Mouse (Mus musculus) forebrain, embryonic 14.5 days (tissue): ENCODE results near the gene Cd24a. TPM values are rescaled to one million over a fixed set of nuclear protein-coding genes. Genes with fewer than 3 reads are reported as not detected.
A peak's percentile ranks its signal among the peaks of the same experiment; 100 is the strongest.

Experiments used
- ATAC-seq: fragments of 200-750 bp; cut with Nextera tagmentation; 2 replicates; pipeline ENCODE4 v1.8.0; 2017; ENCODE audit warnings: mild to moderate bottlenecking, moderate library complexity
- DNase-seq: peaks from one replicate; pipeline ENCODE4 v3.0.0-alpha.2; 2015; ENCODE audit warnings: low spot score
- H3K27ac ChIP-seq: fragments of 300-500 bp; sonication (generic); 2 replicates; pipeline ENCODE4 v1.5.1; 2014; ENCODE audit warnings: low read depth, mild to moderate bottlenecking, control low read depth, low read length, moderate library complexity
- H3K27me3 ChIP-seq: fragments of 300-500 bp; sonication (generic); replicated peaks from 2 replicates; pipeline ENCODE4 v1.6.1; 2014; ENCODE audit warnings: low read length, control low read depth, mixed read lengths; ENCODE audit not compliant: control insufficient read depth, insufficient read depth
- H3K36me3 ChIP-seq: fragments of 300-500 bp; sonication (generic); 2 replicates; pipeline ENCODE4 v1.6.1; 2014; ENCODE audit warnings: low read length, control low read depth; ENCODE audit not compliant: control insufficient read depth, insufficient read depth
- H3K4me1 ChIP-seq: fragments of 300-500 bp; sonication (generic); 2 replicates; pipeline ENCODE4 v1.6.1; 2014; ENCODE audit warnings: antibody characterized with exemption, low read length, control low read depth; ENCODE audit not compliant: control insufficient read depth, insufficient read depth
- H3K4me2 ChIP-seq: fragments of 300-500 bp; sonication (generic); 2 replicates; pipeline ENCODE4 v1.6.1; 2014; ENCODE audit warnings: mild to moderate bottlenecking, control low read depth, low read length
- H3K4me3 ChIP-seq: fragments of 300-500 bp; sonication (generic); 2 replicates; pipeline ENCODE4 v1.5.1; 2014; ENCODE audit warnings: low read depth, low read length, control low read depth
- H3K9ac ChIP-seq: fragments of 300-500 bp; sonication (generic); 2 replicates; pipeline ENCODE4 v1.6.1; 2014; ENCODE audit warnings: mild to moderate bottlenecking, low read length, control low read depth, moderate library complexity
- H3K9me3 ChIP-seq: fragments of 300-500 bp; sonication (generic); replicated peaks from 2 replicates; pipeline ENCODE4 v1.6.1; 2016; ENCODE audit warnings: low read length, control low read depth, mixed read lengths; ENCODE audit not compliant: control insufficient read depth
- WGBS: fragments of 180-500 bp; shearing (Covaris S2); extraction: QIAGEN DNeasy Blood & Tissue Kit; methylation state at CpG from one replicate; pipeline ENCODE4 v1.1.7; 2014; 5-methylcytosine and 5-hydroxymethylcytosine counted together
- polyA plus RNA-seq: library from polyadenylated mRNA; unstranded; fragments of >200 nt; fragmentation: Nextera tagmentation; extraction: Ambion mirVana; gene quantifications from 2 replicates; pipeline ENCODE4 v1.2.1, GENCODE M21; 2014

The Cd24a gene
- polyA plus RNA-seq, 1 experiment from 2014 or later: 1,214 TPM

DNA sequence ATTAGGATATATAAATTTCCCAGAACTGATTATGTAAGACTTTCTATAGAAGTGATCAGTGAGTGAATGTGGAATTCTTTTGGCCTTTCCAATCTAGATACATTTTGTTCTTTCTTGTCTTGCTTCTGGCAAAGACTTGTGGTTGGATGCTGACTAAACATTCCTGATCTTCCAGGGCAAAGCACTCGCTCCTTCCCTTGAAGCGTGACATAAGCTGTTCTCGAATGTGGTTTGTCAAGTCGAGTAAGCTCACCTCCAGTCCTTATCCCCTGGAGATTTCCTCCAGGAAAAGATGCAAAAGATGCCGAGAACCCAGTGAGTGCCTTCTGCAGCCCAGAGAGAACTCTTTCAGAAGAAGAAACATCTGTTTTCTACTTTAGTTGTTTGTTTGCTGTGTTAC is 51.1 kb downstream of the Cd24a start:
- H3K4me2 ChIP-seq: no peak overlapping the region
- no peaks in the 10 kb centered on the region for H3K36me3 ChIP-seq
- H3K27ac ChIP-seq: no peak overlapping the region
- ATAC-seq (no peak), DNase-seq (no peak)
- no peaks in the 10 kb centered on the region for H3K27me3 ChIP-seq
- H3K9ac ChIP-seq: no peak overlapping the region
- WGBS: 85% methylated on average over 5 of the region's 5 CpGs
- H3K9me3 ChIP-seq: no peaks in the 10 kb centered on the region
- H3K4me3 ChIP-seq: no peak overlapping the region
- no peaks in the 10 kb centered on the region for H3K4me1 ChIP-seq

DNA sequence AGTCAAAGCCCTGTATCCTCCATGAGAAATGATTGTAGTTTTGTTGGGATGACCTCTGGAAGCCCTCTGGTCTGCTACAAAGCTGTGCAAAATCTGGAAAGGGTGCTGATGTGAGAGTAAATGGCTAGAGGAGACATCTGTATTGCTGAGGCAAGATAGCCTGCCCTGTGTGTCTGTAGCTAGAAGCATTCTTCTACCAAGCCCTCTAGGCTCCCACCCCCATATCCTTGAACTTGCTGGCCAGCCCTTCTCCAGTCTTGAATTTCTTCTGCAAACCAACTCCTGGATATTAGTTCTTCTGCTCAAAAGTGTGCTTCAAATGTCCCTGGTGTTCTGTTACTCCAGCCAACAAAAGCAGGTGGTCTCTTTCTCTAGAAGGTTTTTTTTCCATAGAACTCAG is 51.8 kb downstream of the Cd24a start:
- DNase-seq (no peak), ATAC-seq (no peak)
- Histone ChIP-seq H3K9ac (no peak overlapping the region), H3K36me3 (no peaks in the 10 kb centered on the region), H3K4me1 (no peaks in the 10 kb centered on the region), H3K4me3 (no peak overlapping the region), H3K9me3 (no peaks in the 10 kb centered on the region), H3K4me2 (no peak overlapping the region), H3K27me3 (no peaks in the 10 kb centered on the region), H3K27ac (no peak overlapping the region)

DNA sequence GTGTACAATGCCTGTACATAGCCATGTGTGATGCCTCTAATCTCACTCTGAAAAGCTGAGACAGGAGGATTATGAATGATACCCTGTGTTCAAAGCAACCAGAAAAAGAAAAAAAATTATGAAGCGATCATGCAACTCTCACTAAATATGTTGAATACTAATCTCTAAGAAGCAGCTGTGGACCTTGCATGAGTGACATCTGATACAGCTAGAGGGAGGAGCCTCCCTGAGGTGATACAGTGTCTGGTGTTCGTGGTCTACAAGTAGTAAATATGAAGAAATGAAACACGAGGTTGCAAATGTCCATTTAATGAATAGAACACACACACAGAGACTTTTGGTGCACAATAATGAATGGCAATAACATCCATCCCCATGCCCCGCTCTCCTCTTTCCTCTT is 52.5 kb downstream of the Cd24a start:
- ATAC-seq: peak; percentile 26; the same call in 1 of the 2 replicates
- H3K4me3 ChIP-seq: no peak overlapping the region
- 77% methylated on average over 4 of the region's 4 CpGs for WGBS
- no peak overlapping the region for H3K9ac ChIP-seq
- no peaks in the 10 kb centered on the region for H3K27me3 ChIP-seq
- H3K9me3 ChIP-seq: no peaks in the 10 kb centered on the region
- DNase-seq: no peak
- H3K27ac ChIP-seq: no peak overlapping the region
- no peak overlapping the region for H3K4me2 ChIP-seq
- H3K36me3 ChIP-seq: no peaks in the 10 kb centered on the region
- no peaks in the 10 kb centered on the region for H3K4me1 ChIP-seq

DNA sequence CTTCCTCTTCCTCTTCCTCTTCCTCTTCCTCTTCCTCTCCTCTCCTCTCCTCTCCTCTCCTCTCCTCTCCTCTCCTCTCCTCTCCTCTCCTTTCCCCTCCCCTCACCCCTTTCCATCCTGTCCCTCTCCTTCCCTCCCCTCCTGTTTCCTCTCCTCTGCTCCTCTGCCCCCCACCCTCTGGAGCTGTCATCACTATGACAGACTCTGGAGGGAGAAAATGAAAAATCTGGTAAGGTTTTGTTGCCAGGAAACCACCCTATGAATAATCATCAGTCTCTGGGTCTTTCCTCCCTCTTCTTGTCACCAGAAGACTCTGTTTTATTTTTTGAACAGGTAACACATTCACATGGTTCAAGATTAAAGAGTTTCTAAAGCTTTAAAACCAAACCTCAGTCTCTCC is 53.0 kb downstream of the Cd24a start:
- no peak overlapping the region for H3K4me3 ChIP-seq
- H3K4me2 ChIP-seq: no peak overlapping the region
- peak; percentile 87; the same call in 1 of the 2 replicates for ATAC-seq
- H3K36me3 ChIP-seq: no peaks in the 10 kb centered on the region
- no peaks in the 10 kb centered on the region for H3K4me1 ChIP-seq
- H3K27ac ChIP-seq: 0 out of 2 replicates have a peak overlapping the region, but pooled peaks have one; percentile 39
- H3K9me3 ChIP-seq: no peaks in the 10 kb centered on the region
- peak; percentile 71 for DNase-seq
- H3K27me3 ChIP-seq: no peaks in the 10 kb centered on the region
- H3K9ac ChIP-seq: no peak overlapping the region

DNA sequence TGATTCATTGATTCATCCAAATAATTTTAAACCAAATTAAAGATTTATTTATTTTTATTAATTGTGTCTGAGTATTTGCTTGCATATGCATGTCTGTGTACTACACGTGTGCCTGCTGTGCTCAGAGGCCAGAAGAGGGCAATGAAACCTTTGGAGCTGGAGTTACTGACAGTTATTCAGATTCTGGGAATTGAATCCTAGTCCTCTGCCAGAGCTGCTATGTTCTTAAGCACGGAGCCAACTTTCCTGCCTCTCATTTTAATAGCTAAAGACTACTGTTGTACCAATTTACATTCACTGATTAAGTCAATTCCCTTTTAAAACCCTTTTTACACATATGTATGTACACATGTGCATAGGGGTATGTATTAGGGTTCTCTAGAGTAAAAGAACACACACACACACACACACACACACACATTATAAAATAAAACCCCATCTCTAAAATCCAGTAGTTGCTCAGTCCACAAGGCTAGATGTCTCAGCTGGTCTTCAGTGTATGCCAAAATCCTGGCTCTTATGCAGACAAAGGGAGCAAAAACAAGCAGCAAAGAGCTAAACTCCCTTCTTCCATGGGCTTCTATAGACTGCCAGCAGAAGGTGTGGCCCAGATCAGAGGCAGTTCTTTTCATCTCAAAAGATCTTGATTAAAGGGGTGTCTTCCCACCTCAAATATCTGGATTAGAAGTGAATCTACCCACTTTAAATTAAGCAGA is 53.7 kb downstream of the Cd24a start:
- Histone ChIP-seq H3K4me3 (no peak overlapping the region), H3K4me2 (no peak overlapping the region), H3K27me3 (no peaks in the 10 kb centered on the region), H3K27ac (no peak overlapping the region; the same call in 1 of the 2 replicates), H3K9ac (no peak overlapping the region), H3K4me1 (no peaks in the 10 kb centered on the region), H3K36me3 (no peaks in the 10 kb centered on the region), H3K9me3 (no peaks in the 10 kb centered on the region)
- DNase-seq (peak; percentile 50), ATAC-seq (no peak; the same call in 1 of the 2 replicates)
- WGBS: 55% methylated on average over 2 of the region's 2 CpGs

DNA sequence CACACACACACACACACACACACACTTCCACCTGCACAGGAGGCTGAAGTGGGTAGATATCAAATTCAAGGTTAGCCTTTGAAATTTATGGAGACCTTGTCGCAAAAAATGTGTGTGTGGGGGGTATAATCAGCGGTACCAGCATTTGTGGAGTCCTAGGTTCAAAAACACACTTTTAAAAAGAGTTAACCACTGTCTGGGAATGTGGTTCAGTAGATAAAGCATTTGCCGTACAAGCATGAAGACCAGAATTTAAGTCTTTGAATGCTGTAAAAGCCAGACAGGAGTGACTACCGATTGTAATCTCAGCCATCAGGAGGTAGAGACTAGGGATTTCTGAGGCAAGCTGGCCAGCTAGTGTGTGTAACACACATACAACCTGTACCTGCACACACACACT is 55.0 kb downstream of the Cd24a start:
- ATAC-seq (no peak), DNase-seq (no peak)
- 92% methylated on average over 4 of the region's 4 CpGs for WGBS
- Histone ChIP-seq H3K4me3 (no peak overlapping the region), H3K27ac (no peak overlapping the region), H3K27me3 (no peaks in the 10 kb centered on the region), H3K9me3 (no peaks in the 10 kb centered on the region), H3K4me1 (no peaks in the 10 kb centered on the region), H3K9ac (no peak overlapping the region), H3K36me3 (no peaks in the 10 kb centered on the region), H3K4me2 (no peak overlapping the region)

Other genes starting within 250 kb of the Cd24a start
- gene Bend3, start 99.5 kb upstream of the Cd24a start, polyA plus RNA-seq: 2.8 and 3.2 TPM in 2 replicates
- gene Gm9803, start 54.2 kb upstream of the Cd24a start, polyA plus RNA-seq: 13.7 and 22.1 TPM in 2 replicates
- gene 1700021F05Rik, start 37.3 kb upstream of the Cd24a start, polyA plus RNA-seq: 74.3 and 81.8 TPM in 2 replicates